Mouse (Mus musculus): ENCODE measurements around the gene Calm5.
"Not testable (repeated sequence)": the region's sequence is repeated elsewhere in the genome, so short reads cannot be mapped to it uniquely, and the experiment has no call there.

Gene Calm5

GRCm38 (mm10) chr13:3853648-3854333 lies at the start of gene Calm5:
TSS of gene Calm5 (plus strand) at chr13:3854173.
- DNase-seq (ENCODE audit: low spot score in 2 of 2), result not testable (repeated sequence)

GRCm38 (mm10) chr13:3804186-3804585 lies 49.8 kb upstream of the Calm5 start, which contains the start of gene Calml3:
TSS of gene Calml3 (minus strand) at chr13:3804316.
- no peak for DNase-seq (ENCODE audit: low spot score in 2 of 2)

GRCm38 (mm10) chr13:3805132-3805531 lies 48.8 kb upstream of the Calm5 start:
- DNase-seq (ENCODE audit: low spot score in 2 of 2), result no peak

- DNase-seq (ENCODE audit: low spot score in 2 of 2), result no peak
Measured at GRCm38 (mm10) chr13:3805638-3806037, 48.3 kb upstream of the Calm5 start.

GRCm38 (mm10) chr13:3807131-3807827 lies 46.7 kb upstream of the Calm5 start:
- DNase-seq (ENCODE audit: low spot score in 2 of 2), result no peak

- no peak for DNase-seq (ENCODE audit: low spot score in 2 of 2)
Measured at GRCm38 (mm10) chr13:3818012-3818739, 35.8 kb upstream of the Calm5 start.

- no peak for DNase-seq (ENCODE audit: low spot score in 2 of 2)
Measured at GRCm38 (mm10) chr13:3818740-3819076, 35.3 kb upstream of the Calm5 start.

- DNase-seq (ENCODE audit: low spot score in 2 of 2), result no peak
Measured at GRCm38 (mm10) chr13:3822105-3822504, 31.9 kb upstream of the Calm5 start.

- DNase-seq (ENCODE audit: low spot score in 2 of 2), result no peak
Measured at GRCm38 (mm10) chr13:3825726-3826125, 28.2 kb upstream of the Calm5 start.

- DNase-seq (ENCODE audit: low spot score in 2 of 2), result no peak
Measured at GRCm38 (mm10) chr13:3831546-3831945, 22.4 kb upstream of the Calm5 start.

- DNase-seq (ENCODE audit: low spot score in 2 of 2), result no peak
Measured at GRCm38 (mm10) chr13:3831994-3832393, 22.0 kb upstream of the Calm5 start.

- DNase-seq (ENCODE audit: low spot score in 2 of 2), result no peak
Measured at GRCm38 (mm10) chr13:3832450-3832849, 21.5 kb upstream of the Calm5 start.

- not testable (repeated sequence) for DNase-seq (ENCODE audit: low spot score in 2 of 2)
Measured at GRCm38 (mm10) chr13:3833644-3834043, 20.3 kb upstream of the Calm5 start.

GRCm38 (mm10) chr13:3837312-3837807 lies 16.6 kb upstream of the Calm5 start, which contains the start of gene Calm4:
TSS of gene Calm4 (plus strand) at chr13:3837757.
- not testable (repeated sequence) for DNase-seq (ENCODE audit: low spot score in 2 of 2)

GRCm38 (mm10) chr13:3840662-3841061 lies 13.3 kb upstream of the Calm5 start:
- not testable (repeated sequence) for DNase-seq (ENCODE audit: low spot score in 2 of 2)

- no peak for DNase-seq (ENCODE audit: low spot score in 2 of 2)
Measured at GRCm38 (mm10) chr13:3850330-3850729, 3.6 kb upstream of the Calm5 start.

GRCm38 (mm10) chr13:3854856-3855255 lies 883 bp downstream of the Calm5 start:
- no peak for DNase-seq (ENCODE audit: low spot score in 2 of 2)

- DNase-seq (ENCODE audit: low spot score in 2 of 2), result no peak
Measured at GRCm38 (mm10) chr13:3856252-3856651, 2.3 kb downstream of the Calm5 start.

GRCm38 (mm10) chr13:3861251-3861650 lies 7.3 kb downstream of the Calm5 start:
- no peak for DNase-seq (ENCODE audit: low spot score in 2 of 2)

- DNase-seq (ENCODE audit: low spot score in 2 of 2), result no peak
Measured at GRCm38 (mm10) chr13:3862325-3862724, 8.4 kb downstream of the Calm5 start.

- DNase-seq (ENCODE audit: low spot score in 2 of 2), result peak; percentile 61 to 69
Measured at GRCm38 (mm10) chr13:3862922-3863580, 9.1 kb downstream of the Calm5 start.

Data from right cerebral cortex, adult 2 months (tissue).